Mouse (Mus musculus): ENCODE measurements around the gene Hhat. TPM values are rescaled to one million over a fixed set of nuclear protein-coding genes. Genes with fewer than 3 reads are reported as not detected.

Gene Hhat
- polyA plus RNA-seq, 1 experiment from 2014 or later, result 7.2 TPM

DNA sequence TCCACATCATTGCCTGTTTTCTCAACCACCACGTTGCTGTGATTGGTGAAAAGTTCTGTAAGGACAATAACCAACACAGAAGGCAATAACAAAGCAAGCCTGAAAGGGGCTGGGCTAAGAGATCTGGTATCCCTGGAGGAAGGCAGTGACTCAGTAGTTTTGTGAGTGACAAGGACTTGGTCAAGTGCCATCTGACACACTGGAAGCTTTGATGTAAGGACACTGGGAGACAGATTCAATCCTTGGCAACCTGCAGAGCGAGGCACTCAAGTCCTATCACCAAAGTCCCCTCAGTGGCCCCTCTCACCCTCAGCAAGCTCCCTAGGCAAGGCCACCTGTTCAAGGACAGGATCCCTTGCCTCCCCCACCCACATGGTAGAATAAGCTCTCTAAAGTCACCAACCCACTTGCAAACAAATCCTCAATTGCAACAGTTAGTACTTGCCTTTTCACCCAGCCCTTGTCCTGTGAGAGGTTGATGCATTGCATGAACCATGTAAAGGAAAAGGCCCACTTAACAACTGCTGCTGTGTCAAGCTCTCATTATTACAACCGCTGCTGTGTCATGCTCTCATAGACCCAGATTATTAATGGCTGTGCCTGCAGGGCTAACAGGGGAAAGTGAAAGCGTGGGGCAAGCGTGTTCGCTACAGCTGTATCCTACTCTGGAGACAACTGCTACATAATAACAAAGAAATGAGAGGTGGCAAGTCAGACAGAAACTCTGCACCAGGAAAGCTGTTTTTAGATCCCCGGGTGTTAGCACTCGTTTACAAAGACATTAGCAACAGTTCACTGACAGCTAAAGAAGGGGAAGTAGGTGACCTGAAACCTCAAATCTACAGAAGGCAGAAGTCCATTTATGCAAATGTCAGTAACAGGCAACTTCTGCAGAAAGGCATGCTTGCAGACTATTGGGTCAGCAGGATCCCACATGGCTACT lies 18.1 kb downstream of the Hhat start:
- H3K4me2 ChIP-seq, result 0 out of 2 replicates have a peak overlapping the region, but pooled peaks have one; percentile 0
- no peaks in the 10 kb centered on the region for H3K9me3 ChIP-seq (replicated peaks; ENCODE audit: control insufficient read depth, low read length)
- 0 out of 2 replicates have a peak, but pooled peaks cover 5% of the 10 kb centered on the region for H3K4me1 ChIP-seq (ENCODE audit: control insufficient read depth, insufficient read depth, low read length)
- 48% methylated on average over 8 of the region's 8 CpGs for WGBS (ENCODE audit: insufficient replicate concordance)
- no peak overlapping the region for H3K27ac ChIP-seq (ENCODE audit: low read depth, low read length)
- H3K4me3 ChIP-seq (ENCODE audit: low read depth, low read length), result no peak overlapping the region
- H3K27me3 ChIP-seq (ENCODE audit: control insufficient read depth, insufficient read depth, low read length), result no peaks in the 10 kb centered on the region
- no peak for ATAC-seq (replicated peaks; ENCODE audit: insufficient number of reproducible peaks, low FRiP score, low TSS enrichment)
- no peaks in the 10 kb centered on the region for H3K36me3 ChIP-seq (ENCODE audit: control insufficient read depth, insufficient read depth, low read length)
- H3K9ac ChIP-seq (ENCODE audit: low read depth, low read length), result no peak overlapping the region

DNA sequence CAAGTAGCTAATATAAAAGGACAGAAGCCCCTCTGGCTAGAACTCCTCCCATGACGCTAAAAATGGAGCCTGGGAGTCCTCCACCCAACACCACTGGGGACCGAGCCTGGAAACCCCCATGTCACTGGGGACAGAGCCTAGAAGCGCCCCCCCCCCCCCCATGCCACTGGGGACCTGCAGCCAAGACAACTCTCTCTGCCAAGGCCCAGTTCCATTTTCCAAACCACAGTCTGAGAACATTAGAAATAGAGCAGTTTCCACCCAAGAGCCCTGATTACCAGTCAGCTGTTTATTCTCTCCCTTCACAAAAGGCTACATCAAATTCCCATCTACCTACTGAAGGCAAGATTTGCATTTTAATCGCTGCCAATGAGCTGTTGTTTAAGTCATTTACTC lies 21.0 kb downstream of the Hhat start:
- Histone ChIP-seq H3K4me1 (ENCODE audit: control insufficient read depth, insufficient read depth, low read length) (0 out of 2 replicates have a peak, but pooled peaks cover 5% of the 10 kb centered on the region), H3K4me3 (ENCODE audit: low read depth, low read length) (no peak overlapping the region), H3K4me2 (no peak overlapping the region), H3K27ac (ENCODE audit: low read depth, low read length) (no peak overlapping the region), H3K9me3 (replicated peaks; ENCODE audit: control insufficient read depth, low read length) (no peaks in the 10 kb centered on the region), H3K36me3 (ENCODE audit: control insufficient read depth, insufficient read depth, low read length) (no peaks in the 10 kb centered on the region), H3K27me3 (ENCODE audit: control insufficient read depth, insufficient read depth, low read length) (no peaks in the 10 kb centered on the region), H3K9ac (ENCODE audit: low read depth, low read length) (no peak overlapping the region)
- ATAC-seq (replicated peaks; ENCODE audit: insufficient number of reproducible peaks, low FRiP score, low TSS enrichment), result no peak
- WGBS (ENCODE audit: insufficient replicate concordance), result 53% methylated on average over 4 of the region's 4 CpGs

DNA sequence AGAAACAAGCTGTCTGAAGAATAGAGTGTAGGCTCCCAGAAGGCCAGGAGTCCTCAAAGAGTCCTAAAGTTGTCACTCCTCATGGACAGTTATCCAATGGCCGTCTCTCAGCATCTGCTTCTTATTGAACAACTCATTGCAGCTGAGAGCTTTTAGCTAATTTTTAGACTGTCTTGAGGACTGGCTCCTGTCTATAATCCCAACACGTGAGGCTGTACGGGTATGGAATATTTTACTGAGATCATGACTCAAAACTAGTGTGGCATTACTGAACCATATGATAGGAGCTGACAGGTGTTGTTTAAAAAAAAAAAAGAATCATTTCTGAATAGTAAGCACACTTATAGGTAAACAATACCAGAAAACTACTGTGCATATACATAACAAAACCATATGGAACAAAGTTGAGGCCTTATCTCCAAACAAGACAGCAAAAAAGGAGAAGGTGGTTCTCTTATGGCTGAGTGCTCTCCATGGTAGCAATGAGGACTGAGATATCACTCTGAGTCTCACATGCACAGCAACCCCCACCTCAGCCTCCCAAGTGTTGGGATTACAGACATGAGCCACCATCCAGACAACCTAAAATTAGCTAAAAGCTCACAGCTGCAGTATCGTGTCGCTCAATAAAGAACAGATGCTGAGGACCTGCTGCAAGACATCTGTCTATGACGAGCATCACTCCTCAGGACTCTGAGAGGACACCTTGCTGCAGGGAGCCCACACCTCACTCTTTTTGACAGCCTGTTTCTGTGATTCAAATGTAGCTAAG lies 21.6 kb downstream of the Hhat start:
- no peak overlapping the region for H3K4me3 ChIP-seq (ENCODE audit: low read depth, low read length)
- H3K4me2 ChIP-seq, result no peak overlapping the region
- H3K27ac ChIP-seq (ENCODE audit: low read depth, low read length), result no peak overlapping the region
- WGBS (ENCODE audit: insufficient replicate concordance), result 62% methylated on average over 6 of the region's 6 CpGs
- ATAC-seq (replicated peaks; ENCODE audit: insufficient number of reproducible peaks, low FRiP score, low TSS enrichment), result no peak
- H3K4me1 ChIP-seq (ENCODE audit: control insufficient read depth, insufficient read depth, low read length), result 0 out of 2 replicates have a peak, but pooled peaks cover 5% of the 10 kb centered on the region
- H3K9ac ChIP-seq (ENCODE audit: low read depth, low read length), result no peak overlapping the region
- no peaks in the 10 kb centered on the region for H3K36me3 ChIP-seq (ENCODE audit: control insufficient read depth, insufficient read depth, low read length)
- no peaks in the 10 kb centered on the region for H3K9me3 ChIP-seq (replicated peaks; ENCODE audit: control insufficient read depth, low read length)
- no peaks in the 10 kb centered on the region for H3K27me3 ChIP-seq (ENCODE audit: control insufficient read depth, insufficient read depth, low read length)

DNA sequence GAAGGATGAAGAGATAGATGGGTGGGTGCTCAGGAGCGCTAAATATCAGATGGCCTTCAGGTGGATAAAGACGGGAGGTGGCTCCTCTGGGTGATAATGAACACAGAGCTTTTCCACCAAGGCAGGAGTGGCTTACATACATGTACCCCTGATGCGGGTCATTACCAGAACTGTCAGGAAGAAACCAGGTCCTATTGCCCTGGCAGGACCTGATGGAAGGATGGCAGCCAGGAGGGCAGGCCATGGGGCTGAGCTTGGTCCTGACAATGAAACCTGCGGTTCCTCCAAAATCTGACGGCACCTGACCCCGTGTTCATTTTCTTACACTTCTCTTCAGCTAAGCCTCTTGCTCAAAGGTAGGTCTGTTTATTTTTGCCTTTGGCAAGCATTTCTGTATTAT lies 24.8 kb downstream of the Hhat start:
- H3K4me2 ChIP-seq, result no peak overlapping the region
- H3K27ac ChIP-seq (ENCODE audit: low read depth, low read length), result no peak overlapping the region
- H3K9ac ChIP-seq (ENCODE audit: low read depth, low read length), result no peak overlapping the region
- ATAC-seq (replicated peaks; ENCODE audit: insufficient number of reproducible peaks, low FRiP score, low TSS enrichment), result no peak
- no peaks in the 10 kb centered on the region for H3K27me3 ChIP-seq (ENCODE audit: control insufficient read depth, insufficient read depth, low read length)
- H3K4me3 ChIP-seq (ENCODE audit: low read depth, low read length), result no peak overlapping the region
- 68% methylated on average over 6 of the region's 6 CpGs for WGBS (ENCODE audit: insufficient replicate concordance)
- no peaks in the 10 kb centered on the region for H3K36me3 ChIP-seq (ENCODE audit: control insufficient read depth, insufficient read depth, low read length)
- no peaks in the 10 kb centered on the region for H3K9me3 ChIP-seq (replicated peaks; ENCODE audit: control insufficient read depth, low read length)
- H3K4me1 ChIP-seq (ENCODE audit: control insufficient read depth, insufficient read depth, low read length), result no peaks in the 10 kb centered on the region

DNA sequence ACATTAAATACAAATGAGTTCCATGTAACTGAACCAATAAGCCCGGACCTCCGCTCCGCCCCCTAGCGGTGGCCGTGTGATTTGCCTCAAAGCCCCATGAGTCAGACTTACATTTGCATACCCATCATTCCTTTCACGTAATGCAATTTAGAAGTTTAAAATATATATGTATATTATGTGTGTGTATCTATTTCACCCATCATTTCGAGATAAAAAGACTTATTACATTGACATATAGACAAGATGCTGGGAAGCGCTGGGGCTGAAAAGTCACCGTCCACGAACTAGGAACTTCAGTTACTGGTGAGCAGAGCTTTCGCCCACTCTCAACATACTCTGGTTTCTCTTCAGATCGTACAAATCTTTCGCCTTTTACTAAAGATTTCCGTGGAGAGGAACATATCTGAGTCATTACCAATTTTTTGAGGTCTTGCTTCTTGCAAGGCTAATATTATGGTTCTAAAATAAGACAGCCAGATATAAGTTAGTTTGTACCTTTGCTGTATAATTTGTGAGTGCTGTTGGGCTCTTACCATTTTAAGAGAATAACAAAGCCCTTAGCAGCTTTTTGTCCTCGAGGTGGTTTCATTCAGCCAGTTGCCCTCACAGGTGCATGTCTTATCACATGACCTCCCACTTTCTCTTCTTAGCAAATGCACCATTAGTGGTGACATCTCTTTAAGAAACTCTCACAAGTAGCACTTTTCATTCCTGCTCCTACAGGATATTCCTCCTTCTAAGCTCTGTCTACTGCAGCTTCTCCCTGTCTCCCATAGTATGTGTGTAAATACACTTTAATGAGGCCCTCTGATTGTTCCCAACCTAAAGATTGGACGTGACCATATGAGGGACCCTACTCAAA lies 25.6 kb downstream of the Hhat start:
- Histone ChIP-seq H3K4me3 (ENCODE audit: low read depth, low read length) (no peak overlapping the region), H3K4me1 (ENCODE audit: control insufficient read depth, insufficient read depth, low read length) (no peaks in the 10 kb centered on the region), H3K4me2 (no peak overlapping the region), H3K27me3 (ENCODE audit: control insufficient read depth, insufficient read depth, low read length) (no peaks in the 10 kb centered on the region), H3K36me3 (ENCODE audit: control insufficient read depth, insufficient read depth, low read length) (no peaks in the 10 kb centered on the region), H3K9me3 (replicated peaks; ENCODE audit: control insufficient read depth, low read length) (no peaks in the 10 kb centered on the region), H3K27ac (ENCODE audit: low read depth, low read length) (no peak overlapping the region), H3K9ac (ENCODE audit: low read depth, low read length) (no peak overlapping the region)
- WGBS (ENCODE audit: insufficient replicate concordance), result 8% methylated on average over 16 of the region's 16 CpGs
- no peak for ATAC-seq (replicated peaks; ENCODE audit: insufficient number of reproducible peaks, low FRiP score, low TSS enrichment)

DNA sequence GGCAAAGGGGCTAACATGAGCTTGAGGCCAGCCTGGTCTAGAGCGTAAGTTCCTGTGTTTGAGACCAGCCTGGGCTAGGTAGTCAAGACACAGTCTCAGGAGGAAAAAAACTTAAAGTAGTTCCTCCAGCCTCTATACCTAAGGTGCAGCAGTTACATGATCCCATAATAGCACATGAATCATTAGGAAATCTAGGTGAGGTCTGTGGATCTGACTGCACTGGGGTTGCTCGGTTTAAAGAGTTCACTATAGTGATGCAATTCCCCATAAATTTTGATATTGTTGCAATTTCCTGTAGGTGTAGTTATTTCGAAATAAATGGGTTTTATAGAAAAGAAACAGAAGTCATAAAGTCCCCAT lies 26.2 kb downstream of the Hhat start:
- no peak overlapping the region for H3K4me2 ChIP-seq
- no peaks in the 10 kb centered on the region for H3K9me3 ChIP-seq (replicated peaks; ENCODE audit: control insufficient read depth, low read length)
- WGBS (ENCODE audit: insufficient replicate concordance), result 67% methylated on average over 3 of the region's 3 CpGs
- no peaks in the 10 kb centered on the region for H3K4me1 ChIP-seq (ENCODE audit: control insufficient read depth, insufficient read depth, low read length)
- ATAC-seq (replicated peaks; ENCODE audit: insufficient number of reproducible peaks, low FRiP score, low TSS enrichment), result no peak
- no peaks in the 10 kb centered on the region for H3K36me3 ChIP-seq (ENCODE audit: control insufficient read depth, insufficient read depth, low read length)
- H3K27ac ChIP-seq (ENCODE audit: low read depth, low read length), result no peak overlapping the region
- no peak overlapping the region for H3K4me3 ChIP-seq (ENCODE audit: low read depth, low read length)
- no peak overlapping the region for H3K9ac ChIP-seq (ENCODE audit: low read depth, low read length)
- no peaks in the 10 kb centered on the region for H3K27me3 ChIP-seq (ENCODE audit: control insufficient read depth, insufficient read depth, low read length)

DNA sequence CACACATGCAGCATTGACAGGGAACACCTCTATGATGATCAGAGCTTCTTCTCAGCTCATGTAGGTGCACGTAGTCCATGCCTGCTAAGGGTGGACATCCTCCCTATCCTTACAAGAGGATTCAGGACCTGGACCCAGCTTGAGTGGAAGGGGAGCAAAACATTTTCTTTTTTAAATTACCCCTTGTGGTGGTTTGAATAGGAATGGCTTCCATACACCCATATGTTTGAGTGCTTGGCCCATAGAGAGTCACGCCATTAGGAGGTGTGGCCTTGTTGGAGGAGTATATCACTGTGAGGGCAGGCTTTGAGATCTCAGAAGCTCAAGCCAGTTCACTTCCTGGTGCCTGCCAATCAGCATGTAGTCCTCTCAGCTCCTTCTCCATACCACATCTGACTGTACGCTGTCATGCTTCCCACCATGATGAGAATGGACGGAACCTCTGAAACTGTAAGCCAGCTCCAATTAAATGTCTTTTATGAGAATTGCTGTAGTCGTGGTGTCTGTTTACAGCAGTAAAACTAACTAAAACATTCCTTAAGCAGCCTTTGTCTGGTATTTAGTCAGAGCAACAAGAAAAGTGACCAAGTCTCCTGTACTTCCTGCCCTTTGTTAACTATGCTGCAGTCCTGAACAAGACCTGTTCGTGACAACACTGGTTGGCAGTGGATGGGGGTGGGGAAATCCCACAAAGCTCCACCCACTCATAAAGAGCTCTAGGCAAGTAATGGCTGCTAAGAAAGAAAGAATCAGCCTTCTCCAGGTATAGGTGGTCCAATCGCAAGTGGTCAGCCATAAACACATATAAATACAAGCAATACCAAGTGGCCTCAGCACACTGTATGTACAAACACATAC lies 28.4 kb downstream of the Hhat start:
- H3K27me3 ChIP-seq (ENCODE audit: control insufficient read depth, insufficient read depth, low read length), result no peaks in the 10 kb centered on the region
- H3K9ac ChIP-seq (ENCODE audit: low read depth, low read length), result no peak overlapping the region
- ATAC-seq (replicated peaks; ENCODE audit: insufficient number of reproducible peaks, low FRiP score, low TSS enrichment), result no peak
- 76% methylated on average over 7 of the region's 7 CpGs for WGBS (ENCODE audit: insufficient replicate concordance)
- no peak overlapping the region for H3K4me2 ChIP-seq
- no peak overlapping the region for H3K4me3 ChIP-seq (ENCODE audit: low read depth, low read length)
- H3K9me3 ChIP-seq (replicated peaks; ENCODE audit: control insufficient read depth, low read length), result no peaks in the 10 kb centered on the region
- no peaks in the 10 kb centered on the region for H3K36me3 ChIP-seq (ENCODE audit: control insufficient read depth, insufficient read depth, low read length)
- no peak overlapping the region for H3K27ac ChIP-seq (ENCODE audit: low read depth, low read length)
- H3K4me1 ChIP-seq (ENCODE audit: control insufficient read depth, insufficient read depth, low read length), result no peaks in the 10 kb centered on the region

All from heart, embryonic 11.5 days (tissue).